Mouse (Mus musculus) ZHBTc4 (cell line): ENCODE measurements at regions not wholly inside any gene's neighbourhood (a gene's known extent, or its start where the extent isn't known, plus 50 kb on each side); places are given as distances from the start of the nearest gene placed in this dataset.

Experiments
- DNase-seq: peaks from one replicate; pipeline ENCODE4 v3.0.0-alpha.2; 2011; ENCODE audit warnings: low read depth, low spot score

DNA sequence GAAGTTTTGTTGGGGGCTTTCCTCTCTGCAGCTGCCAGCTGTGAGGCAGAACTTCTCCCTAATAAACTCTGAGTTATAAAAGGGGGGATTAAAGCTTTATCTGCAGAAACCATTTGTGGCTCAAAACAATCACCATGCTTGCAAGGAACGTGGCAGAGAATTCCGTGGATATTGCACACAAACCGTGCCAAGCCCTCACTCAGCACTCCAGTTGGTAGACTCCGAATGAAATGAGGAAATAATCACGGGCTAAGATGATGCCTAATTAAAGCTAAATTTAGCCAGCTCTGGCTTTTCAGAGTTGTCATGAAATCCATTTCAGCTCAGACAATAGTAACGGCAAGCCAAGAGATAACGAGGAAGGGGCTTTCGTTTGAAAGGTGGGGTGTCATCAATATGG, 58.1 kb upstream of the Prok2 start:
- DNase-seq = no peak

DNA sequence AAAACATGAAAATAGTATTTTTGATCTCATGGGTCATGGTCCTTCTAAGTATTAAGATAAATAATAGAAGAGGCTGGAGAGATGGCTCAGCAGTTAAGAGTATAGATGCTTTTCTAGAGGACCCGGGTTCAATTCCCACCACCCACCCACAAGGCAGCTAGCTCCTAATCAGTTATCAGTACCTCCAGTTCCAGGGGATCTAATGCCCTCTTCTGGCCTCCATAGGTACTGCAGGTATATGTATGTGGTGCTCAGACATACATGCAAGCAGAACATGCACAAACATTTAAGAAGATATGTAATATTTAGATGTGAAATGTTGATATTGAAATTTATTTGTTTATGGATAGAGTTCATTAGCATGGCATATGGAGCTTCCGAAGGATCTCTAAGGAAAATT, 56.8 kb upstream of the Prok2 start:
- DNase-seq = peak; percentile 70
